Mouse (Mus musculus) frontal cortex, adult 2 months (tissue): ENCODE data around the gene Glt8d2. TPM values are rescaled to one million over a fixed set of nuclear protein-coding genes. Genes with fewer than 3 reads are reported as not detected.
"Not testable (repeated sequence)": the region's sequence is repeated elsewhere in the genome, so short reads cannot be mapped to it uniquely, and the experiment has no call there.

Experiments
- DNase-seq, 2 experiments: peaks; one replicate each; pipeline ENCODE4 v3.0.0; 2022; ENCODE audit warnings: low spot score in 1 of 2; ENCODE audit errors: extremely low spot score in 1 of 2
- polyA plus RNA-seq: library from polyadenylated mRNA; depleted of rRNA; stranded (reverse); fragments of >200 nt; gene quantifications from 2 replicates; pipeline ENCODE4 v1.2.3, GENCODE M21; 2012; rRNA removed

Glt8d2 gene
- polyA plus RNA-seq, 1 experiment, result 11.0 TPM

DNA sequence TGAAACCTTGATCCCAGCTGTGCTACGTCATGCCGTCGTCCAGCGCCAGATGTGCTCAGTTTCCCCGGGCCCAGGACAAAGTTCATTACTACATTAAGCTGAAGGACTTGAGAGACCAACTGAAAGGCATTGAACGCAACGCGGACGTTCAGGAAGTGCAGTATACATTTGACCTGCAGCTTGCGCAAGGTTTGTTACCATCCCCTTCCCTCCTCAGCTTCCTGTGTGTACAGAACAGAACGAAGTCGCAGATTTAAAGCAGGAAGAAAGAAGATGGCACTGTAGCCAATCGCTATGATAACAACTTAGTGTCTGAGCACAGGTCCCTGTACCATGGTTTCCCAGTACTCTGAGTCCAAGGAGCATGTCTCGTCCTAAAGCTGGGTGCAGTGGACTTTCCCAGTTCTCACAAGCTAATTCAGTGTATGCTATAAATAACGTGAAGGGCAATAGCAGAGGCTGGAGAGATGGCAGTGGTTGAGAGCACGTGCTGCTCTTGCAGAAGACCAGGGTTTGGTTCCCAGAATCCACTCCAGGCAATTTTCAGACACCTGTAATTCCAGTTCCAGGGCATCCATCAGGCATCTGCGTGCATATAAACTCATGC lies 43.1 kb downstream of the Glt8d2 start:
- no peak for DNase-seq

- peak in 1 of 2 experiments; percentile 42 for DNase-seq
These were observed 44.4 kb downstream of the Glt8d2 start for GRCm38 (mm10) chr10:82646083-82646482.

DNA sequence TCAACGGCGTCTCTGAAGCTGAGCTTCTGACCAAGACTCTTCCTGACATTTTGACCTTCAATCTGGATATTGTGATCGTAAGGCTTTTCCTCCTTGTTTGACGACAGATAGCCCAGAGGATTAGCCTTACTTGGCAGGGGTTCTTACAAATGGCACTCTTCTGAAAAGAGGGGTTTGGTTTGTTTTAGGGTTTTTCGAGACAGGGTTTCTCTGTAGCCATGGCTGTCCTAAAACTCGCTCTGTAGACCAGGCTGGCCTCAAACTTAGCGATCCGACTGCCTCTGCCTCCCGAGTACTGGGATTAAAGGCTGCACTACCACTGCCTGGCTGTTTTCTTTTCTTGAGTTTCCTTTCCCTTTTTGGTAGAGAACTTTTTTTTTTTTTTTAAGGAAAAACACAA lies 49.0 kb downstream of the Glt8d2 start:
- no peak for DNase-seq

- DNase-seq, result peak in 1 of 2 experiments; percentile 44
These were observed 51.3 kb downstream of the Glt8d2 start for GRCm38 (mm10) chr10:82639032-82639698.

GRCm38 (mm10) chr10:82636321-82636720 lies 54.1 kb downstream of the Glt8d2 start:
- DNase-seq, result no peak

DNA sequence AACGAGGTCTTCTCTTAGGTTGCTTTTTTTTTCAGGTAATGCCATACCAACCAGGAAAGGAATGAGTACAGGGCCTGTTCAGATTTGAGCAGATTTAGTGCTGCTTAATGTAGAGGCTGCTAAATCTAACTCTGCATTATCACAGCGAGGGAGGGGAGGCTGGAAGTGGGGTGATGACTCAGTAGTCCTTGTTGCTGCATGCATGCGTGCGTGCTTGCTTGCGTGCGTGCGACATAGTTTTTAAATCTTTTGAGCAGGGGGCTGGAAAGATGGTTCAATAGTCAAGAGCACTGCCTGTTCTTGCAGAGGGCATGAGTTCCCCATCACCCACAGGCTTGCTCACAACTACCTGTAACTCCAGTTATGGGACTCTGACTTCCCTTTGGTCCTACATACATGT lies 56.1 kb downstream of the Glt8d2 start:
- DNase-seq, result peak in 1 of 2 experiments; percentile 51

DNA sequence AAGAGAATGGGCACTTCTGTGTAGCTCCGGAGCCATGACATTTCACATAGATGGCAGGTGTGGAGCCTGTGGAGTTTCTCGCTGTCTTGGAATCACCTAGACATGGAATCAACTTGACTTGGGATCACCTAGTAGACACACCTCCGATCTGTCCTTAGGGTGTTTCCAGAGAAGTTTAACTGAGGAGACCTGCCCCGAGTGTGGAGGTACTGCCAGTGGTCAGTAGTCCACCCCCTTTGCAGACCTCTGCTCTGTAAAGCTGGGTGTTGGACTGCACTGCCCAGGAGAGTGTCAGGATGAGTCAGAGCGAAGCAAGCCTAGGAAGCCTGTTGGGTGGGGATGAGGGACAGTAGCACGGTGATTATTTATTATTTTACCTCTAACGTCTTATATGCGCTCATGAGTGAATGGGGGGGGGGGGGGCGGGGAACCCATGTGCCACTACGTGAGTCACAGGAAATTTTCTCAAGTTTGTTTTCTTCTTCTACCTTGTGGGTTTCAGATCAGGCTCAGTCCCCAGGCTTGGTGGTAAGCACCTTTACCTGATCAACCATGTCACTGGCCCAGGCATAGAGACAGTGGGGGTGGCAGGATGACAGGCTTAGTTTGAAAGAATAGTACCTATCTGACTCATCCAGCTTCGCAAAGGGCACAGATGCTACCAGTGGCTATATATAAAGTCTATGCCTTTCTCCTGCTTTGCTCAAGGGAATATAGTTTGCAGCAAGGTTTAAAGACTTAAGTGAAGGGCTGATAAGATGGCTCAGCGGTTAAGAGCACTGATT lies 57.8 kb downstream of the Glt8d2 start:
- no peak for DNase-seq

- DNase-seq, result no peak
These were observed 59.3 kb downstream of the Glt8d2 start for GRCm38 (mm10) chr10:82631133-82631532.

- DNase-seq, result no peak
These were observed 60.0 kb downstream of the Glt8d2 start for GRCm38 (mm10) chr10:82630497-82630896.

- peak; percentile 71 to 90 for DNase-seq
These were observed 60.7 kb downstream of the Glt8d2 start, which contains the start of gene Tdg for GRCm38 (mm10) chr10:82629586-82630255. TSS of gene Tdg (plus strand) at chr10:82629828.

- DNase-seq, result no peak
These were observed 61.3 kb downstream of the Glt8d2 start for GRCm38 (mm10) chr10:82629111-82629585.

GRCm38 (mm10) chr10:82623553-82623932 lies 66.9 kb downstream of the Glt8d2 start:
- not testable (repeated sequence) for DNase-seq

DNA sequence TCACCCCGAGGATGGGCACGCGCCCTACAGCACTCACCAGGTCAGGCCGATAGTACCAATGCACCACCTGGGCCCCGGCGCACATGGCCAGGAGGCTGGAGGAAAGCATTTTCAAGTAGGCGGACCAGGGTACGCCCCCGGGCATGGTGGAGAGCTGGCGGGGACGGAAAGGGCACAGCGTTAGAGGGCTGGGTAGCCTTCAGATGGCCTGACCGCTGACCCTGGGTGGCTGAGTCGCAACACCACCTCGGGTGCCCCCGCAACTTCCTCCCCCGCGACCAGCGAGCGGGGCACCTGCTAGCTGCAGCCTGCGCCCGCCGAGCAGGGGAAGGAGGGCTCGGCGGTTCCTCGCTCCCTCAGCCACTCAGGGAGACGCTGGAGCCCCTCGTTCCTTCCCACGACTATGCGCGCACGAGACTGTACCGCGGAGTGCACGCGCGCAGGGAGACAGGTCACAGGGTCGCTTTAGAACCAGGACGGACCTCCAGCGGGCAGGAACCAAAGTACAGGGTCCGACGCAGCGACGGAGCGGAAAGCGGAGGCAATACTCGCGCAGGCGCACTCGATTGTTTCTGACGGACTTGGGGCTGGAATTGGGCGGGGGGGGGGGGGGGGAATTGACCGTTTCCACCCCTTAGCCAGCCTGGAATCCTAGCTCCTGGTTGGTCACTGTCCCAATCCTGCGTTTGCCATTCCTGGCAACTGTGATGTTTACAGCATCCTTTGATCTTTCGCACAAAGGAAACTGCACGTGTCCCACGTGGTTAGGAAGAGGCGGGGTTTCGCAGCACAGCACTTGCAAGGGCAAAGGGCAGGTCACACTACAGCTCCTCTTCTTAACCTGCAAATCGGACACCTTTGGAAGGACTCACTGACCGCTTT lies 67.5 kb downstream of the Glt8d2 start, which contains the start of gene 1190007I07Rik:
Gene 1190007I07Rik, minus strand, starts transcription at position 558 of the 882 bp plus-strand sequence.
- DNase-seq, result peak in 1 of 2 experiments; percentile 89

DNA sequence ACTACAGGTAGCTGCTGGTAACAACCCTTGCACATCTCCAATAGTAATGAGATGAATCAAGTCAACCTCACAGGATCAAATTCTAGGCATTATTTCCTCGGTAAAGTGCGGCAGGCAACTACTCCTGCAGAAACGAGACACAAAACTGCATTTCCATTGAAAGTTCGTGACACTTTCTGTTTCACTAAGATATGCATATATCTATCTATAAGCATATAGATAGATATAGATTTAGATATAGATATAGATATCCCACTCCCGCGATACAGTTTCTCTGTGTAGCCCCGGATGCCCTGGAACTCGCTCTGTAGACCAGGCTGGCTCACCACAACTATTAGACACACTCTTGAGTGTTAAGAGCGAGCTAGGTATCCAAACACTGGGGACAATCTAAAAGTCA lies 68.2 kb downstream of the Glt8d2 start:
- no peak for DNase-seq

Other genes starting within 250 kb of the Glt8d2 start
- not detected in 2 replicates for gene Gm1553, start 198.0 kb downstream of the Glt8d2 start, polyA plus RNA-seq
- 34.4 TPM in 2 replicates for gene 1190007I07Rik, start 67.4 kb downstream of the Glt8d2 start, polyA plus RNA-seq
- gene Tdg, start 60.8 kb downstream of the Glt8d2 start, polyA plus RNA-seq, result 59.9 and 61.2 TPM in 2 replicates
- gene Hcfc2, start 5.5 kb upstream of the Glt8d2 start, polyA plus RNA-seq, result 26.4 and 27.3 TPM in 2 replicates
- gene Nfyb, start 73.5 kb upstream of the Glt8d2 start, polyA plus RNA-seq, result 49.0 and 61.6 TPM in 2 replicates
- gene Txnrd1, start 143.3 kb upstream of the Glt8d2 start, polyA plus RNA-seq, result 47.5 and 51.4 TPM in 2 replicates
- 0.42 and 0.69 TPM in 2 replicates for gene Eid3, start 176.0 kb upstream of the Glt8d2 start, polyA plus RNA-seq